Mouse (Mus musculus) bone marrow macrophage, adult 2 months (primary cell): ENCODE measurements around the gene 1700001C02Rik.

Experiments used
- CTCF ChIP-seq: IDR thresholded peaks from 2 replicates; pipeline ENCODE4 v1.5.1; 2012; ENCODE audit warnings: low read depth, mild to moderate bottlenecking, low read length, moderate library complexity
- POLR2A ChIP-seq: IDR thresholded peaks from 2 replicates; pipeline ENCODE4 v1.6.1; 2012; ENCODE audit warnings: mild to moderate bottlenecking, low read depth, low read length, borderline replicate concordance

- TF ChIP-seq CTCF = no peak
- no peak for TF ChIP-seq POLR2A
Observed at GRCm38 (mm10) chr5:30494606-30495005, 28.8 kb downstream of the 1700001C02Rik start.
